Mouse (Mus musculus) forebrain, embryonic 16.5 days (tissue): ENCODE data around the gene Nav3. TPM values are rescaled to one million over a fixed set of nuclear protein-coding genes. Genes with fewer than 3 reads are reported as not detected.
"Not testable (repeated sequence)": the region's sequence is repeated elsewhere in the genome, so short reads cannot be mapped to it uniquely, and the experiment has no call there.

ENCODE experiments used
- ATAC-seq: fragments of 200-750 bp; cut with Nextera tagmentation; 2 replicates; pipeline ENCODE4 v1.8.0; 2017; ENCODE audit warnings: mild to moderate bottlenecking, moderate library complexity
- H3K27ac ChIP-seq: fragments of 300-500 bp; sonication (generic); 2 replicates; pipeline ENCODE4 v1.5.1; 2014; ENCODE audit warnings: low read length, control low read depth
- H3K27me3 ChIP-seq: fragments of 300-500 bp; sonication (generic); replicated peaks from 2 replicates; pipeline ENCODE4 v1.6.1; 2014; ENCODE audit warnings: low read length; ENCODE audit not compliant: control insufficient read depth, insufficient read depth
- H3K36me3 ChIP-seq: fragments of 300-500 bp; sonication (generic); 2 replicates; pipeline ENCODE4 v1.6.1; 2014; ENCODE audit not compliant: control insufficient read depth, insufficient read depth
- H3K4me1 ChIP-seq: fragments of 300-500 bp; sonication (generic); replicated peaks from 2 replicates; pipeline ENCODE4 v1.6.1; 2014; ENCODE audit warnings: low read length; ENCODE audit not compliant: control insufficient read depth, insufficient read depth
- H3K4me2 ChIP-seq: fragments of 300-500 bp; sonication (generic); 2 replicates; pipeline ENCODE4 v1.6.1; 2014; ENCODE audit warnings: mild to moderate bottlenecking, low read length, control low read depth
- H3K4me3 ChIP-seq: fragments of 300-500 bp; sonication (generic); replicated peaks from 2 replicates; pipeline ENCODE4 v1.5.1; 2014; ENCODE audit warnings: mild to moderate bottlenecking, low read length, control low read depth
- H3K9ac ChIP-seq: fragments of 300-500 bp; sonication (generic); replicated peaks from 2 replicates; pipeline ENCODE4 v1.6.1; 2014; ENCODE audit warnings: low read depth, low read length, control low read depth
- H3K9me3 ChIP-seq: fragments of 300-500 bp; sonication (generic); 2 replicates; pipeline ENCODE4 v1.6.1; 2016; ENCODE audit warnings: low read length; ENCODE audit not compliant: control insufficient read depth
- WGBS: fragments of 180-500 bp; shearing (Covaris S2); extraction: QIAGEN DNeasy Blood & Tissue Kit; methylation state at CpG from one replicate; pipeline ENCODE4 v1.1.7; 2014; 5-methylcytosine and 5-hydroxymethylcytosine counted together
- polyA plus RNA-seq: library from polyadenylated mRNA; unstranded; fragments of >200 nt; fragmentation: Nextera tagmentation; extraction: Ambion mirVana; gene quantifications from 2 replicates; pipeline ENCODE4 v1.2.1, GENCODE M21; 2015

The Nav3 gene
- polyA plus RNA-seq, 1 experiment from 2014 or later = 24.3 TPM

- ATAC-seq = no peak
- 11% methylated on average over 5 of the region's 5 CpGs for WGBS
- no peaks in the 10 kb centered on the region for H3K9me3 ChIP-seq
- H3K27ac ChIP-seq = no peak overlapping the region
- no peaks in the 10 kb centered on the region for H3K36me3 ChIP-seq
- H3K4me1 ChIP-seq = no peaks in the 10 kb centered on the region; the same call in 1 of the 2 replicates
- H3K27me3 ChIP-seq = no peaks in the 10 kb centered on the region
- no peak overlapping the region for H3K9ac ChIP-seq
- H3K4me3 ChIP-seq = no peak overlapping the region
- H3K4me2 ChIP-seq = no peak overlapping the region
Measured at GRCm38 (mm10) chr10:110085156-110085555, 370.8 kb downstream of the Nav3 start.

GRCm38 (mm10) chr10:110076575-110076974, 379.4 kb downstream of the Nav3 start:
- H3K4me3 ChIP-seq = no peak overlapping the region
- no peaks in the 10 kb centered on the region for H3K9me3 ChIP-seq
- H3K4me2 ChIP-seq = no peak overlapping the region
- H3K36me3 ChIP-seq = no peaks in the 10 kb centered on the region
- H3K27me3 ChIP-seq = no peaks in the 10 kb centered on the region
- no peaks in the 10 kb centered on the region for H3K4me1 ChIP-seq
- H3K9ac ChIP-seq = no peak overlapping the region
- 82% methylated on average over 5 of the region's 5 CpGs for WGBS
- no peak overlapping the region for H3K27ac ChIP-seq
- ATAC-seq = no peak

GRCm38 (mm10) chr10:110072355-110072754, 383.6 kb downstream of the Nav3 start:
- 82% methylated on average over 8 of the region's 8 CpGs for WGBS
- no peak for ATAC-seq

GRCm38 (mm10) chr10:110061166-110061565, 394.8 kb downstream of the Nav3 start:
- no peak overlapping the region for H3K4me2 ChIP-seq
- ATAC-seq = no peak
- no peaks in the 10 kb centered on the region for H3K27me3 ChIP-seq
- no peak overlapping the region for H3K4me3 ChIP-seq
- no peaks in the 10 kb centered on the region for H3K36me3 ChIP-seq
- H3K27ac ChIP-seq = no peak overlapping the region
- H3K9me3 ChIP-seq = no peaks in the 10 kb centered on the region
- H3K4me1 ChIP-seq = no peaks in the 10 kb centered on the region
- WGBS = 80% methylated on average over 5 of the region's 5 CpGs
- no peak overlapping the region for H3K9ac ChIP-seq

More at GRCm38 (mm10) chr10:110072355-110072754, 383.6 kb downstream of the Nav3 start:
- H3K4me3 ChIP-seq = no peak overlapping the region
- H3K36me3 ChIP-seq = no peaks in the 10 kb centered on the region
- no peak overlapping the region for H3K4me2 ChIP-seq
- H3K9ac ChIP-seq = no peak overlapping the region
- H3K27ac ChIP-seq = no peak overlapping the region
- no peaks in the 10 kb centered on the region for H3K9me3 ChIP-seq
- no peaks in the 10 kb centered on the region for H3K27me3 ChIP-seq
- no peaks in the 10 kb centered on the region for H3K4me1 ChIP-seq

GRCm38 (mm10) chr10:110037547-110037946, 418.5 kb downstream of the Nav3 start:
- H3K4me3 ChIP-seq = no peak overlapping the region
- H3K27ac ChIP-seq = no peak overlapping the region
- H3K9me3 ChIP-seq = no peaks in the 10 kb centered on the region
- H3K4me1 ChIP-seq = no peaks in the 10 kb centered on the region; the same call in 1 of the 2 replicates
- no peaks in the 10 kb centered on the region; the same call in 1 of the 2 replicates for H3K36me3 ChIP-seq
- H3K4me2 ChIP-seq = no peak overlapping the region
- no peaks in the 10 kb centered on the region for H3K27me3 ChIP-seq
- no peak overlapping the region for H3K9ac ChIP-seq
- ATAC-seq = no peak
- WGBS = 79% methylated on average over 4 of the region's 4 CpGs

- Histone ChIP-seq H3K27me3 (no peaks in the 10 kb centered on the region), H3K36me3 (no peaks in the 10 kb centered on the region; the same call in 1 of the 2 replicates), H3K4me1 (no peaks in the 10 kb centered on the region; the same call in 1 of the 2 replicates), H3K4me3 (no peak overlapping the region), H3K27ac (no peak overlapping the region), H3K9ac (no peak overlapping the region), H3K4me2 (no peak overlapping the region), H3K9me3 (no peaks in the 10 kb centered on the region)
- 93% methylated on average over 7 of the region's 7 CpGs for WGBS
- ATAC-seq = no peak
Measured at GRCm38 (mm10) chr10:110034582-110035099, 421.4 kb downstream of the Nav3 start.

- H3K4me3 ChIP-seq, H3K27me3 ChIP-seq, H3K4me1 ChIP-seq, H3K4me2 ChIP-seq, ATAC-seq, H3K27ac ChIP-seq, H3K9me3 ChIP-seq, H3K9ac ChIP-seq, H3K36me3 ChIP-seq: not testable (repeated sequence)
- 19% methylated on average over 2 of the region's 2 CpGs for WGBS
Measured at GRCm38 (mm10) chr10:110024897-110025296, 431.1 kb downstream of the Nav3 start.

- WGBS = 90% methylated on average over 3 of the region's 3 CpGs
- H3K4me2 ChIP-seq = no peak overlapping the region
- ATAC-seq = no peak
Measured at GRCm38 (mm10) chr10:110022100-110022499, 433.9 kb downstream of the Nav3 start.

GRCm38 (mm10) chr10:110019266-110019866, 436.6 kb downstream of the Nav3 start:
- no peaks in the 10 kb centered on the region for H3K27me3 ChIP-seq
- no peaks in the 10 kb centered on the region for H3K36me3 ChIP-seq
- no peak overlapping the region for H3K4me2 ChIP-seq
- H3K4me3 ChIP-seq = no peak overlapping the region
- ATAC-seq = no peak
- no peak overlapping the region for H3K9ac ChIP-seq
- H3K9me3 ChIP-seq = peaks cover 2% of the 10 kb centered on the region
- WGBS = 71% methylated on average over 4 of the region's 4 CpGs
- H3K4me1 ChIP-seq = no peaks in the 10 kb centered on the region
- H3K27ac ChIP-seq = no peak overlapping the region

More at GRCm38 (mm10) chr10:110022100-110022499, 433.9 kb downstream of the Nav3 start:
- Histone ChIP-seq H3K36me3 (no peaks in the 10 kb centered on the region), H3K4me1 (no peaks in the 10 kb centered on the region), H3K9ac (no peak overlapping the region), H3K9me3 (peaks cover 2% of the 10 kb centered on the region), H3K27me3 (no peaks in the 10 kb centered on the region), H3K4me3 (no peak overlapping the region), H3K27ac (no peak overlapping the region)
